In the genomic region with DNA sequence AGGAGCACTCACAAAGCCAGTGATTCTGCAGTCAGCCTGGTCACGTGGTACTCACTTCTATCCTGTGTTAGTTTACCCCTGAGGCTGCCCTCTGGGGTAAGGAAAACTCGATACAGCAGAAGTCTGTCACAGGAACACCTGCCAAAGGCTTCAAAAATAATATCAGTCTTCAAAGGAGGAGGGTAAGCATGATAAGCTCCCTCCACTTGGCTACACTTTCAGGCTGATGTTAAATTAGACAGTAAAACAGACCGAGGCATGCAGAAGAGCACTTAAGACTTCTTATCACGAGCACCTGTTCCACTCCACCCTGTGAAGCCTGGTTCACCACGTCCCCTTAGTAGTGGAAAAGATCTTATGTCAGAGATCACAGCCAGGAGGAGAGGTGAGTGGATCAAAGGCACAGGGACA, we compare ENCODE assay signal across 11 mouse cellular contexts.
DNase-seq lines count a peak whose midpoint lies in the region; ATAC-seq and TF ChIP-seq lines count a peak whose summit lies in the region.
"Had no signal": no experiment of that assay in that cellular context is flagged by ENCODE, and none has a peak within 500 bp of the region (broad histone marks: within the 10 kb centered on the region; RNA-seq: fewer than 3 reads in every experiment).

No protein-coding gene starts in this region.

- no peak for TF ChIP-seq POLR2A in liver, adult 2 months (IDR thresholded peaks at IDR 0.05; ENCODE audit: extremely low read depth, insufficient read depth, low read length)

- peak; percentile 4 for ATAC-seq in CD4-positive, CD25-positive, alpha-beta regulatory T cell, adult 4 months
- ATAC-seq in embryonic facial prominence, embryonic 14.5 days (ENCODE audit: low read depth) = peak; percentile 51; the same call in 1 of the 2 replicates
- ATAC-seq in lung, embryonic 16.5 days (ENCODE audit: low read depth) = peak; percentile 78
- ATAC-seq in forebrain, embryonic 14.5 days = no peak

- H3K36me3 ChIP-seq in liver, adult 2 months (ENCODE audit: control insufficient read depth, insufficient read depth, low read length) = no peaks in the 10 kb centered on the region
- no peaks in the 10 kb centered on the region for H3K36me3 ChIP-seq in embryonic facial prominence, embryonic 14.5 days (ENCODE audit: control insufficient read depth, insufficient read depth, low read length)
- no peaks in the 10 kb centered on the region for H3K36me3 ChIP-seq in lung, embryonic 16.5 days (ENCODE audit: control insufficient read depth, insufficient read depth, low read length)
- no peaks in the 10 kb centered on the region for H3K36me3 ChIP-seq in forebrain, embryonic 14.5 days (ENCODE audit: control insufficient read depth, insufficient read depth, low read length)
- H3K36me3 ChIP-seq: neural tube, embryonic 12.5 days had no signal

- TF ChIP-seq CTCF in liver, adult 2 months (IDR thresholded peaks at IDR 0.05; ENCODE audit: low read depth, low read length) = no peak

- intact Hi-C loops in left cerebral cortex, postnatal 36 days (cut with DNase I) = no loop called here

- no peak overlapping the region for H3K4me3 ChIP-seq in liver, adult 2 months (ENCODE audit: insufficient read depth, low read depth, low read length)
- H3K4me3 ChIP-seq in embryonic facial prominence, embryonic 14.5 days (ENCODE audit: low read depth, low read length) = no peak overlapping the region
- H3K4me3 ChIP-seq in lung, embryonic 16.5 days (ENCODE audit: low read length) = no peak overlapping the region
- no peak overlapping the region for H3K4me3 ChIP-seq in forebrain, embryonic 14.5 days (ENCODE audit: low read depth, low read length)
- H3K4me3 ChIP-seq: neural tube, embryonic 12.5 days had no signal

- no peaks in the 10 kb centered on the region for H3K27me3 ChIP-seq in liver, adult 2 months (ENCODE audit: control insufficient read depth, insufficient read depth, low read length)
- H3K27me3 ChIP-seq in embryonic facial prominence, embryonic 14.5 days (replicated peaks; ENCODE audit: control insufficient read depth, insufficient read depth, low read length) = no peaks in the 10 kb centered on the region
- no peaks in the 10 kb centered on the region for H3K27me3 ChIP-seq in lung, embryonic 16.5 days (ENCODE audit: control insufficient read depth, insufficient read depth, low read depth, low read length)
- H3K27me3 ChIP-seq in forebrain, embryonic 14.5 days (replicated peaks; ENCODE audit: control insufficient read depth, insufficient read depth, low read length) = no peaks in the 10 kb centered on the region
- H3K27me3 ChIP-seq: neural tube, embryonic 12.5 days had no signal

- H3K27ac ChIP-seq in liver, adult 2 months (replicated peaks; ENCODE audit: insufficient read depth, low read depth, low read length) = no peak overlapping the region
- no peak overlapping the region for H3K27ac ChIP-seq in embryonic facial prominence, embryonic 14.5 days (replicated peaks; ENCODE audit: low read depth, low read length)
- H3K27ac ChIP-seq in lung, embryonic 16.5 days (ENCODE audit: low read length) = no peak overlapping the region
- H3K27ac ChIP-seq in forebrain, embryonic 14.5 days (ENCODE audit: low read depth, low read length) = no peak overlapping the region
- H3K27ac ChIP-seq: neural tube, embryonic 12.5 days had no signal

- H3K9ac ChIP-seq in liver, adult 2 months (ENCODE audit: low read depth, low read length) = no peak overlapping the region
- no peak overlapping the region for H3K9ac ChIP-seq in embryonic facial prominence, embryonic 14.5 days (ENCODE audit: low read depth, low read length)
- no peak overlapping the region for H3K9ac ChIP-seq in lung, embryonic 16.5 days (ENCODE audit: low read length)
- no peak overlapping the region for H3K9ac ChIP-seq in forebrain, embryonic 14.5 days (ENCODE audit: low read length)
- H3K9ac ChIP-seq: neural tube, embryonic 12.5 days had no signal

- peaks cover 16% of the 10 kb centered on the region; the same call in 1 of the 2 replicates for H3K79me2 ChIP-seq in liver, adult 2 months (ENCODE audit: control insufficient read depth, insufficient read depth, low read length)

- no peak overlapping the region for H3K4me2 ChIP-seq in embryonic facial prominence, embryonic 14.5 days (ENCODE audit: low read depth, low read length)
- H3K4me2 ChIP-seq in lung, embryonic 16.5 days (ENCODE audit: low read depth, low read length) = no peak overlapping the region
- no peak overlapping the region for H3K4me2 ChIP-seq in forebrain, embryonic 14.5 days (ENCODE audit: low read length)
- H3K4me2 ChIP-seq: neural tube, embryonic 12.5 days had no signal

- H3K4me1 ChIP-seq in liver, adult 2 months (ENCODE audit: control insufficient read depth, insufficient read depth, low read length) = peaks cover 16% of the 10 kb centered on the region
- peaks cover 29% of the 10 kb centered on the region for H3K4me1 ChIP-seq in embryonic facial prominence, embryonic 14.5 days (ENCODE audit: control insufficient read depth, insufficient read depth, low read length)
- peaks cover 24% of the 10 kb centered on the region for H3K4me1 ChIP-seq in lung, embryonic 16.5 days (replicated peaks; ENCODE audit: control insufficient read depth, insufficient read depth, low read length)
- H3K4me1 ChIP-seq in forebrain, embryonic 14.5 days (ENCODE audit: control insufficient read depth, insufficient read depth, low read length) = peaks cover 12% of the 10 kb centered on the region

- no peaks in the 10 kb centered on the region for H3K9me3 ChIP-seq in embryonic facial prominence, embryonic 14.5 days (ENCODE audit: control insufficient read depth, low read length)
- no peaks in the 10 kb centered on the region for H3K9me3 ChIP-seq in lung, embryonic 16.5 days (ENCODE audit: control insufficient read depth, low read length)
- no peaks in the 10 kb centered on the region for H3K9me3 ChIP-seq in forebrain, embryonic 14.5 days (replicated peaks; ENCODE audit: control insufficient read depth, low read length)
- H3K9me3 ChIP-seq: neural tube, embryonic 12.5 days had no signal

- 65% methylated on average over 5 of the region's 5 CpGs for WGBS in liver, adult 2 months
- 42% methylated on average over 5 of the region's 5 CpGs for WGBS in embryonic facial prominence, embryonic 14.5 days
- 36% methylated on average over 5 of the region's 5 CpGs for WGBS in lung, embryonic 16.5 days
- 75% methylated on average over 5 of the region's 5 CpGs for WGBS in forebrain, embryonic 14.5 days

- DNase-seq in liver, adult 2 months (ENCODE audit: extremely low read depth, low read depth, low spot score) = peak; percentile 43
- no peak for DNase-seq in liver
- no peak for DNase-seq in embryonic facial prominence, embryonic 14.5 days (ENCODE audit: low spot score)
- no peak for DNase-seq in left cerebral cortex, postnatal 36 days (ENCODE audit: low spot score in 2 of 2)
- DNase-seq in forebrain, embryonic 14.5 days (ENCODE audit: low spot score) = no peak
- DNase-seq in right cerebral cortex, postnatal 10 days (ENCODE audit: low spot score in 2 of 2) = no peak
- DNase-seq: gastrocnemius, postnatal 36 days; kidney, adult 9 months had no signal
